Mouse (Mus musculus): ENCODE results near the gene Cfdp1.

- TF ChIP-seq TAL1 (IDR thresholded peaks at IDR 0.05; ENCODE audit: low read length) (no peak), GATA1 (IDR thresholded peaks at IDR 0.05; ENCODE audit: low read length) (no peak)
These were observed 115.2 kb downstream of the Cfdp1 start for GRCm38 (mm10) chr8:111738867-111739266.
